Mouse (Mus musculus) CD8-positive naive resting alpha-beta T cell, adult 2 months (primary cell): ENCODE data around the gene Itgb8.

ENCODE experiments used
- DNase-seq, 2 experiments: peaks; one replicate each; pipeline ENCODE4 v3.0.0; 2022; ENCODE audit warnings: low read depth in 2 of 2, low spot score in 2 of 2

Gene Itgb8

DNA sequence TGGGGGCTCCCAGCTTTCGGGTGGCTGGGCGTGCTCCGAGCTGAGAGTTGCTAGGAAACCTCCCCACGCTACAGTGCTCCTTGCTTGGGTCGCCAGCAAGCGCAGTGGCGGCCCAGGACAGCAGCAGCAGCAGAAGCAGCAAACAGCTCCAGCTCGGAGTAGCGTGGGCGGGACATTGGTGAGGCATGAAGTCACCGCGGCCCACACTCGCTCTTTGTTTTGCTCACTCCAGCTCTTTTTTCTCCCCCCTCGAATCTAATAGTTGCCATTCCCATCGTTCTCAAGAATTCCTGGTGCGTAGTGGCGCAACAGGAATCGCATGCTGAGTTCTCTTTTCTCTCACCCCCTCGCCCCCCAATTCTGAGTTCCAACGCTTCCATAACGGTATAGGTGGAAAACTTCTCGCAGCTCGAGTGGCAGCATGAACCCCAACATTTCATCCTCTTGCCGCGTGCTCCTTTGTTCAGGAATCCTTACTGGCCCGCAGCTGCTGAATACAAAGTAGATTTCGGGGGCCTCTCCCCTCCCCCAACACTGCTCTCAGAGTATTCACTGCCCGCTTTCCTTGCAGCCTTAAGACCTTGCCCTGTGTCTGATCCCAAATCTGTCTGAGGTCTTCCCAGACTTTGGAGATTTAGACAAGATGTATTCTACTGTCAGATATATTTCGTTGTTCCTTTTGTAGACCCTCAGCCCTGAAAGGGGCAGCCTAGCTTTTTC, at the start of gene Itgb8:
Itgb8 (minus strand) TSS at position 107 of the 720 bp plus-strand sequence.
- no peak for DNase-seq

DNA sequence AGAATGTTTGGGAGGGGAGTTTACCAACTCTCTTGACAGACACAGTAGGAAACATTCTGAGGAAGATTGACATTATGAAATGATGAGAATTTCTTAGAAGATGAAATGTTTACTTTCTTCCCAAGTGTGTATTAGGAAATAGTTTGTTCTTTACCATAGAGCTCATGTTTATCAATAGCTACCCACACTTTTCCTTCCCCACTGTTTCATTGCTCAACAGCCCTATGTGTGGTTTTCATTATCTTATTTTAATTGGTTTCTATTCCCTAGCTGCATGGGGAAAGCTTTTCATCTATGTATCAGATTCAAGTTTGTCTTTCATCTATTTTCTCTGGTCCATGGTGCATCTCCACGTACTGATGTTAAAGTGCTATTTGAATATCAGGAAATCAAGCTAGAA, 37.7 kb upstream of the Itgb8 start:
- no peak for DNase-seq

DNA sequence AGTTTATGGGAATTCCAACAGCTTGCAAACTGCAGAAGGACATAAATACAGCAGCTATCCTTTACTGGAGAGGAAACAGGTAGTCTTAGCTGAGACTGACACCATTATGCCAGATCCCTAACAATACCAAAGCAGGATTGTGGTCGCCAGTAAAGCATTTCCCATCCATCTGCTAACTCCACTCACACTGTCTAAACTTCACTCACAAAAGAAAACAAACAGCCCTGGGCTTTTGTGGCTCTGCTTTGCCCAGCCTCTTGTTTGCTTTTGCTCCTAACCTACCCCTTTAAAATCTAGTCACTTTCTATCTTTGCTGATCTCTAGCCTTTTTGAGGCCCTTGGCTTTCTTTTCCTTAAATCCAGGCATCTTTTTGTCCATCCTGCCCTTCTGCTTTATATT, 35.0 kb upstream of the Itgb8 start:
- no peak for DNase-seq

DNA sequence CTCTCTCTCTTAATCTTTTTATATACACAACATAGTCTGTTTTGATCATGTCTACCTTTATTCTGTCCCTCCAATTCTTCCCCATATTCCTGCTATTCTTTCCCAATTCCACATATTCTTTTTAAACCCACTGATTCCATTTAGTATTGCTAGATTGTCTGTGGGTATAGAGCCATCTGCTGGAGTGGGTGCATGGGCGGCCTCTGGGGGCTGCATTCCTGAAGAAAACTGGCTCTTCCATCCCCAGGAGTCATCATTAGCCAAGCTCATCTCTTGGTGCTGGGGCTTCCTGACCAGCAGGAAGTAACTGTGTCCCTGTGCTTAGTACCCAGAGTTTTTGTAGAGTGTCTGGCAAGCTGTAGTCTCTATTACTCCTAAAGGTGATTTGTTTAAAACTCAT, 33.4 kb upstream of the Itgb8 start:
- no peak for DNase-seq

DNA sequence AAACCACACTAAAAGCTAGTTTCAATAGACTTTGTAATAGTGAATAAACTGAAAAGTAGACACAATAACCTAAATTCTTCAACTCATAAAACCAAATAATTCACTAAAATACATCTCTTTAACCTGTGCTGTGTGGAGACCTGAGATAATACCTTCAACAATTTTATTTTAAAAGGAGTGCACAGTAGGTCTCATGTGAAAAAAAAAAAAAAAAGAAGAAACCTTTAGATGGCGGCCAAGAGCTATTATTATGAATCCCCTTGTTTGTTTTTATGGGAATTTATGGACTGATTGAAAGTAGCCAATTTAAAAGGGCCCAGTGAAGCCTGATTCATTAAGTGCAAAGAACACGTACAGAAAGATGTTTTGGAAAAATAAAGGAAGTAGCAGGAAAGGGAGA, 31.4 kb upstream of the Itgb8 start:
- DNase-seq = no peak

DNA sequence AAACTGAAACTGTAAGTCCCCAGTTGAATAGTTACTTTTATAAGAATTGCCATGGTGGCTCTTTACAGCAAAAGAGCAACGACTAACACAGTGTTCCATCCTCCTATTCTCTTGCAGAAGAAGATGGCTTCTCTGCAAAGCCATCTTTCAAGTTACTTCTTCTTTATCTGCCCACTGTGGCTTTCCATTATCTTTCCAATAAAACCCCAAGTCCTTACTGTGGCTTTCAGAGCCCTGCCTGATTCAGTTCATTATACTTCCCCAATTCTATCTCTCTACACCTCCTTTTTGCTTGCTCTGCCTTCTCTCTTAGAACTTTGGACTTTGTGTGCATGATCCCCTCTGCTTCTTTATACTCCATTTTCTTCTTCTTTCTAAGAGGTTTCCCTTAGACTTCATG, 30.1 kb upstream of the Itgb8 start:
- no peak for DNase-seq

DNA sequence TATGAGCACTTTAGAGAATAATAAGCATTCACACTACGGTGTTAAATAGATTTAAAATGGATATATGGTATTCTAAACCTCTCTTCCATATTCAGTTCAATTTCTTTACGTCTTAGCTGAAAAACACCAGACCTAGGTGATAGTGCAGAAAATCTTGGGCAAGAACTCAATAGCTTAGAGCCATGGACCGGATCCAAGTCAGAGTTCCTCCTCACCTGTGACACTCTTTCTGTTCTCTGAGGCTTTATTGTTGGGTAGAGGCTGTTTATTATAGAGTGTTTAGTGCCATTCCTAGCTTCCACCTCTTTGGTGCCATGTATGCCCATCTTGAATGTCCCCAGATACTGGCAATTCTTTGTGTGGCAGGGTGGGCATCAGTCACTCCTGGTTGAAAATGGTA, 25.9 kb upstream of the Itgb8 start:
- no peak for DNase-seq

DNA sequence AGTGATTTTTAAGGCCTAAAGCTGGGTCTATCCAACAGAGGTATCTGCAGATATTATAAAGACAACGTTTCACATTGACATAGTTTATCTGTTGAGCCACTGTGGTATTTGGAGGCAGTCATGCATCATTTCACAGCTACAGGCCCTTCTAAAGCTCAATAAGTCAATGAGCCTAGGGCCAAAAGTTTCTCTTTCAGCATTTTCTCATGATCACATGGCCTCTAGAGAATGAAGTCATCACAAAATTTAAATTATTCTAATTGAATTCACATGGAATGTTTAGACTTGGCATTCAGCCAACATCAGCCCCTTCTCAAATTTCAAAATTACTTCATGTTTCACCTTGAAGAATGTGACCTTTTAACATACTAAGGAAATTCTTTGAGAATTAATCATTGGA, 10.0 kb upstream of the Itgb8 start:
- no peak for DNase-seq

DNA sequence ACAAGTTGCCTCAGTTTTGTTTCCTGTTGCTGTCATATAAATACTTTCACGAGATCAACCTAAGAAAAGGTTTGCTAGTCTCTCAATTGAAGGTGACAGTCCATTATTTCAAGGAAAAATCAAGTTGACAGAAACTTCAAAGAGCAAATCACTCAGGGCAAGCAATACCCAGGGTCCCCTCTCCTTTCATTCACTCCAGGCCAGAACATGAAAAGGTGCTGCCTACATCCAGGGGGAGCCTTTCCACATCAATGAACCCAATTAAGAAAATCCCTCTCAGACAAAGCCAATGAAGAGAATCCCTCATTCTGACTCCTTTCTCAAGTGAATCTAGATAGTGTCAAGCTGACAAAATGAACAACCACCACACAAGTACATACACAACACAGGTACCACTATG, 2.5 kb upstream of the Itgb8 start:
- DNase-seq = no peak

DNA sequence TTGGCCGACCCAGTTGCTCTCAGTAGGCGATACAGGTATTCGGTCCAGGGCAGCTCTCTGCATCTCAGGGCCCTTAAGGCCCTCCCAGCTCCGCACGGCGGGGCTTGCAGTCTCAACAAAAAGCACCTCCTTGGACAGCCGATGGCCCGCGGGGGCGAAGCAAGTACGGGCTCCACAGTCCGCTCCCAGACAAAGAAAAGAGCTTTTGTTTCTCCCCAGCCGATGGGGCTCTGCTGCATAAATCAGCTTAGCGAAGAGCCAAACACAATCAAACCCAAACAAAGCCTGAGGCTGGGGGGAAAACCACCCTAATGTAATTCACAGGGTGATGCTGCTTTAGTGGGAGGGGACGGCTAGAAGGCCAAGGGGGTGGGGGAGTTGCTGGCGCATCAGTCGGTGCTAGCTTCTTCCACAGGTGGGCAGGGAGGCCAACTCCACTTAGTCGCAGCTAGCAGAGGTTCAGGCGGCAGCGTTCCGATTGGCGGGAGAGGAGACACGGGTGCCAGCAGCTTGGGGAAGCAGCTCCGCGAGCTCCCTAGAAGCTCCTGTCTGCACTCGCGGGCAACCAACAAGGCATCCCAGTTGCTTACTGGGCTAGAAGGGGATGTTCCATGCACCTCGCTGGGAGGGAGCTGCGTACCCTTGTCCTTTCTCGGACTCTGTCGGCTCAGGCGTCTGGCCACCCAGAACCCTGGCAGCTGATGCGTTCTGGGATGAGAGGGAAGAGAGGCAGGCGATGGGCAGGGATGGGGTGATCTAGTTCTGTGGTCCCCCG, 494 bp downstream of the Itgb8 start:
- DNase-seq = no peak

DNA sequence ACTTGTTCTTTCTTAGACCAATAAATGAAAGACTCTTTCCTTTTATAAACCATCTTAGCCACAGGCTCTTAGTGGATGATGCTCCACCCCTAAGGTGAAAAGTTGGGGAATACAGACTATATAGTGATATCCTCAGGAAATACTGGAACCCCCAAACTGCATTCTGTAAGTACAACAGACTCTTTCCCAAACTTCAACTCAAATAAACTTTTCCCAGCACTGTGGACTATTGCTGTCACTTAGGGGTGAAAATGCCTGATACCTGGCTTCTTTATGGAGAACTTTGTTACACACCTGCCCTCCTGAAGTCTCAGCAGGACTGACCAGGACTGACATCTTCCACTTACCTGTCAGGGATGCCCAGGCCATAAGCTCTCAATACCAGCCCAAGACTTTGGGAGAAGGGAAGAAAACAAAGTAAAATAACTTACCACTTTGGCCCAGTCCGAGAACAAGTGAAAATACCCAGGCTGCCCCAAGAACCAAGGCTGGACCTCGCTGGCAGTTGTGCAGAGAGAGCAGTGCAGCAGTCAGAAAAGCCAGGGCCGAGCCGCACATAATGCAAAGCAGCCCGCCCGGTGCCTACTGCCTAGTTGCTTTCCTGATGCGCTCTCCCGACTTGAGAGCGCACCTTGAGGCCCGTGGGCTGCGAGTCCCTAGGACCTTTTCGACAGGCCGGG, 1.2 kb downstream of the Itgb8 start:
- no peak for DNase-seq

DNA sequence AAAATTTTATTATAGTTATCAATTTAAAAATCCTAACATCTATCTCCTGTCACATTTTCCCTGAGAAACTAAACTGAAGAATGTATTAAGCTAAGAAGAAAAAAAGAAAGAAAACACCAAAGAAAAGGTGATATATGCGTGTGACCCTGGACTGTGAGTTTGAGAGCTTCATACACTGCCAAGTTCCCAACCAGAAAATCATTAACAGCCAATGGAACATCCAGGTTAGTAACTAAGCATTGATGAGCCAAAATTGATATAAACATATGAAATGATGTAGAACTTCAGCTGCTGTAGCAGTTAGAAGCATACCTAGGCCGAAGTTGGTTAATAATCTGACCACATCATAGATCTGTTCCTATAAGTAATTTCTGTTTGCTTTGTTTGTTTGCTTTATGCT, 6.8 kb downstream of the Itgb8 start:
- no peak for DNase-seq

DNA sequence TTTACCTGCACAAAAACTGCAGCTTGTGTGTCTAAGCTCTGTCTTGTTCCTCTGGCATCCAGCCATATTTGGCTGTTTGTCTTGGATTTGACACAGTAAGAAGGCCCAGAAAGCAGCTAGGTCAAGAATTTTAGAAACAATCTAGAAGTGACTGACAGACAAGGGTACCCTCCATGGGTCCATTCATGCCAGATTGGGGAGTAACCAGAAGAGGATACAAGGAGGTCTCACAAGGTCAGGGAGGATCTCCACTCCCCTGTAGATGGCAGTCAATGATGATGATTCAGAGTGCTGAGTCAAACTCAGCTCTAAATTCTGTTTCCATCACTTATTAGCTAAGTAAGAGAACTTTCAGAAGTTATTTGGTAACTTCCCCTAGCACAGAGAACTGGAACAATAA, 8.2 kb downstream of the Itgb8 start:
- no peak for DNase-seq

DNA sequence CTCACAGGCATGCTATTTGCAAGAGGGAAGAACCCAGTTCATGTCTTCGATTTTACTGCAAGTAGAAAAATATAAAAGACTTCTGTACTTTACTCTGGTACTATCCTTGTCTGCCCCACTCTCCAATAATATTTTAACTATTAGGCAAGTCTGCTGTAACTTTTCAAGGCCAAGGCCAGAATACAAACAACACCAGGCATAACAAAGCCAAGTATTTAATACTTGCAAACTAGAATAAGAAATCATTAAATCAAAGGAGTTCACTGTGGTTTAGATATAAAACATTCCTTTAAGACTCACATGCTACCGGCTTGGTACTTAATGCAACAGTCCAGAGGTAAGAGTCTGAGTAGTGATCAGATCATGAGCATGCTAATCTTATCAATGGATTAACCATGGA, 9.0 kb downstream of the Itgb8 start:
- no peak for DNase-seq

DNA sequence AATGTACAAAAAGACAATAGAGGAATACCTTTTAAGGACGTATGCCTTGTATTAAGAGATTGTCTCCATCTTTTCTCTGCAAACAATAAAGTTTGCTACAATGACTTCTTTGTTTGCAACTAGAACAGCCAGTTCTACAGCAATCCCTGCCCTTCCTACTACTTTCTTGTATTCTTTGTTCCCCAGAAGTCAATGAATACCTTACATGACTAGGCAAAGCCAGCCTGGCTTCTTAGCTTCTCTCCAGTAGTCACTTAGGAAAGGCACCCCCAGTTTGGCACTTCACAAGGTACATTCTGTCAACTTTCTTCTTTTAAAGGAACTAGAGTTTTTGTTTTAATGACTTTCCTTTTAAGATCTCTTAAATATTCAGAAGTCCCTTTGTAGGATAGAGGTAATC, 10.7 kb downstream of the Itgb8 start:
- DNase-seq = no peak

DNA sequence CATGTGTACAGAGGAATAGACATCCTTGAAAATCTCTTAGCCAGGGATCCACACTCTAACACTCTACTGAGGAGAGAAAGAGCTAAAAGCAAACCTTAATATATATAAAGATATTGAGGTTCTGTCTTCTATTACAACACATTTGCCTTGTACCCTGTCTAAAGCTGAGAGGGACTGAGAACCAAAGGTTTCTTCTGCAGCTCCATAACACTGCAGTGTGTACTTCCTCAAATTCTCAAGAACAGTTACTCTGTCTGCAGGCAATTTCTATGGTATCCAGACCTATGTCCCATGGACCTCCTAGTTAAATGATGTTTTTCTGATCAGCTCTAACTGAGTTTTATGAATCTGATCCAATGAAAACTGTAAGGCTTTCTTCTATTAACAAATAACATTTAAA, 13.9 kb downstream of the Itgb8 start:
- no peak for DNase-seq

DNA sequence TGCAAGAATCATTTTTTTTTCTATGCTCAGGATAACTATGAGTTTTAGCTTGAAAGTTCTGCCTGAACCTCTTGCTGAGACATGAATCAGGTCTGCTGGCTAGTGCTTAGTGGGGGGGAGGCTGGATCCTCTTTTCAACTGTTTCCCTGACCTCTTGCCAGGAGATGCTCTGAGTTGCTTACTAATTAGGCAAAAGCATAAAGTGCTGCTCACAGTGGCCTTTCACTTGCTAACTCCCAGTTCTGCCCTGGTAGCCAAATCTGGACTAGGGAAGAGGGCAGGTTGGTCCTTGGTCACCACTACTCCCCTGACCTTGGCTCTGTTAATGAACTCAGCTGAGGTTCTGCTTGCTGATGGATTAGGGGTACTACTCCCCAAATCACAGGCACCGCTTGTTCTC, 19.2 kb downstream of the Itgb8 start:
- DNase-seq = no peak

DNA sequence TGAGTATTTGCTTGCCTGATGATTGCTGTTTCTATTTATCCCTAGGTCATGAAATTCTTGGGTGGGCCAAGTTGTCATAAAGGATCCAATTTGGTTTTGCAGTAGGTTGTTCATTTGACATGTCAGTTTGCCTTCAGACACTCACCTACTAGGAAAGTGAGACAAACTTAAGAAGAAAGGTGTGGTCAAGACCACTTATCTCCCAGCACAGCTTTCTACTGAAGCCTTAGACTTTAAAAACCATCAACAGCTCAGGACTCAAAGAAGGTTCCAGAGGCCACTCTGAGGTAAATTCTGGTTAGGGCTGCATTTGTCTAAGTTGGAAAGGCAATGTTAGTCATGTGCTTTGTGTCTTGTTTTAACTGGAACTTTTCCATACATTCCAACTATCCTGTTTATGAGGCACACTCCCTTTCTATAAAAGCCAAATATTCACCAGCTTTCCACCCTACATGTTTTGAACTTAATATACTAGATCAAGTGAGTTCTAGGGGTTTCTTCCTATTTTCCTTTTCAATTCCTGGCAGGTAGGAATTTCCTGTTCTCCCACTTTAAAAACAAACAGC, 20.8 kb downstream of the Itgb8 start:
- DNase-seq = no peak

DNA sequence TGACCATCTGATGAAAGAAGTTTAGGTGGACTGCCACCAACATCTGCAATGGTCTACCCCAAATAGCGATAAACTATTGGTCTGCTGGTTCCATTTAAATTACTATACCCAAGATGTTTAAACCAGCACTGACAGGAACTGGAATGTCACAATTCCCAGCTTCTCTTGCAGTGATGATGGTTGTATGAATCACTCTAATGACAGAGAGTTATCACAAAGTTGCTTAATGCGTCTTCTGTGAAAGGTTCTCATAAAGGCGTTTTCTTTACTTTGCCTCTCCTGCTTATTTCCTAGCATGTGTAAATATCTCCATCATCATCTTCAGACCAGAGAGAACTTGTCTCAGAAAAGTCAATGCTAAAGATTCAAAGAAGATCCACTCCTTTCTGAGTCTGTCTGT, 23.4 kb downstream of the Itgb8 start:
- no peak for DNase-seq

DNA sequence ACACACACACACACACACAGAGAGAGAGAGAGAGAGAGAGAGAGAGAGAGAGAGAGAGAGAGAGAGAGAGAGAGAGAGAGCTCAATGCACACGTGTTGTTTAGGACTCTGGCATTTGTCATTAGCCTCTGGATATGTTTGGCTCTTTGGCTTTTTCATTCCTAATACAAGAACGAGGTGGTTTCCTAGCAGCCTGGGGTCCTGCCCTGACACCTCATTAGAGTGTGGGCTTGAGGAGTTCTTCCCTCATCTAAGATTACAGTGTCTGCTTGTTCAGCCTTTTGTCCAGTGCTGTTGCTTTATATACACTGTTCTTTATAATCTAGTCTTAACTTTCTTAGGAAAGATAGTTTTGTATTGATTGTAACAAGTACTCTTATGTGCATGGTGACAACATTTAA, 27.1 kb downstream of the Itgb8 start:
- no peak for DNase-seq

DNA sequence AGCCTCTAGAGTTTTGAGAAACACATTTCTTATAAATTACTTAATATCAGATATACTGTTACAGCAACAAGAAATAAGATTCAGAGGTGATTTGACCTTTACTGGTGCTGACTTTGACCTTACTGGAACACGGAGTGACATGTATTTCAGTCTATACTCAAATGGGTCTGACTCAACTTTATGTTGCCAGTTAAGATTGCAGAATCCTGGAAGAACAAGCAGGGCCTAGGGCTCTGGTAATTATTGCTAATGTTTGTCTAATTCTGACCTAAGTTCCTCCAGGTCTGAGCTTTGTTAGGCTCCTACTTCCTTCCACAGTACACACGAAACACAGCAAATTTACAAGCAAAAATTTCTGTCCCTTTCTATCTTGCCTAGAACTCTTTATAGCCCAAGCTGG, 28.0 kb downstream of the Itgb8 start:
- DNase-seq = no peak

DNA sequence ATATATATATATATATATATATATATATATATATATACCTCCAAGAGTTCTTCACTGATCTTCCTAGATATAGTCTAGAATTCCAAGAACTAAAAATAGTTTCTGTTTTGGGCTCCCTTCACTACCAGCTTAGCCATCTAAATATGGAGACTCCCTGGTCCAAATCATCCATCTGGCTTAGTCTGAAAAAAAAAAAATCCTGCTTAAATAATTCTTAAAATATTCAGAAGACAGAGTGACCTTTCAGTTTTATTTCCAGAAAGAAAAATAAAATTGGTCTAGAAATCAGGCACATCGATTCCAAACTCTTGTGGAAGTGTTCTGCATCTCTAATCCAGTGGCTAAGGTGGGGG, 28.6 kb downstream of the Itgb8 start:
- no peak for DNase-seq
